ENCODE assay signal across 12 mouse cellular contexts in genomic region chr16:8188505-8188904, GRCm38 (mm10).
DNase-seq lines count a peak whose midpoint lies in the region; ATAC-seq and TF ChIP-seq lines count a peak whose summit lies in the region.
"Had no signal": no experiment of that assay in that cellular context is flagged by ENCODE, and none has a peak within 500 bp of the region (broad histone marks: within the 10 kb centered on the region; RNA-seq: fewer than 3 reads in every experiment).

No protein-coding gene starts in this region.

- no peaks in the 10 kb centered on the region for H3K36me3 ChIP-seq in kidney, adult 2 months (ENCODE audit: control insufficient read depth, insufficient read depth, low read length)
- no peaks in the 10 kb centered on the region for H3K36me3 ChIP-seq in midbrain, embryonic 11.5 days (ENCODE audit: control insufficient read depth, insufficient read depth, low read length)
- H3K36me3 ChIP-seq: heart, embryonic 15.5 days had no signal

- no peak for TF ChIP-seq POLR2A in kidney, adult 2 months (IDR thresholded peaks at IDR 0.05; ENCODE audit: low read depth, low read length)

- H3K4me2 ChIP-seq in midbrain, embryonic 11.5 days = no peak overlapping the region
- H3K4me2 ChIP-seq: heart, embryonic 15.5 days had no signal

- no peak overlapping the region for H3K27ac ChIP-seq in kidney, adult 2 months (ENCODE audit: insufficient read depth, low read depth, low read length)
- H3K27ac ChIP-seq in midbrain, embryonic 11.5 days (ENCODE audit: low read depth, low read length) = no peak overlapping the region
- H3K27ac ChIP-seq: heart, embryonic 15.5 days had no signal

- no peak overlapping the region for H3K9ac ChIP-seq in midbrain, embryonic 11.5 days (ENCODE audit: low read length)
- H3K9ac ChIP-seq: heart, embryonic 15.5 days had no signal

- H3K27me3 ChIP-seq in kidney, adult 2 months (replicated peaks; ENCODE audit: control insufficient read depth, insufficient read depth, low read length) = no peaks in the 10 kb centered on the region
- no peaks in the 10 kb centered on the region for H3K27me3 ChIP-seq in midbrain, embryonic 11.5 days (ENCODE audit: control insufficient read depth, insufficient read depth, low read length)
- H3K27me3 ChIP-seq: heart, embryonic 15.5 days had no signal

- no peak overlapping the region for H3K4me3 ChIP-seq in kidney, adult 2 months (ENCODE audit: insufficient read depth, low read depth, low read length)
- no peak overlapping the region for H3K4me3 ChIP-seq in midbrain, embryonic 11.5 days (ENCODE audit: low read depth, low read length)
- H3K4me3 ChIP-seq: heart, embryonic 15.5 days had no signal

- peak; percentile 56 for DNase-seq in kidney, adult 2 months
- DNase-seq in kidney, postnatal 14 days = no peak
- peak; percentile 3 for DNase-seq in ovary, adult 18-20 months (ENCODE audit: low spot score)
- DNase-seq in ovary, postnatal 36 days (ENCODE audit: low spot score) = no peak
- DNase-seq in embryo, embryonic 10.5 days (ENCODE audit: low spot score) = peak; percentile 6
- peak; percentile 6 for DNase-seq in mesoderm, embryonic 11.5 days (ENCODE audit: low read depth, low spot score)
- DNase-seq in midbrain, embryonic 11.5 days (ENCODE audit: low spot score, missing footprints) = no peak
- DNase-seq: cerebellum, adult 8-10 months; gastrocnemius, postnatal 14 days; thymus, adult 18-20 months had no signal

- H3K4me1 ChIP-seq in kidney, adult 2 months (ENCODE audit: control insufficient read depth, insufficient read depth, low read length) = 0 out of 2 replicates have a peak, but pooled peaks cover 2% of the 10 kb centered on the region
- H3K4me1 ChIP-seq in midbrain, embryonic 11.5 days (ENCODE audit: control insufficient read depth, insufficient read depth, low read length) = no peaks in the 10 kb centered on the region
- H3K4me1 ChIP-seq: heart, embryonic 15.5 days had no signal

- H3K9me3 ChIP-seq in midbrain, embryonic 11.5 days (ENCODE audit: control insufficient read depth, low read length) = no peaks in the 10 kb centered on the region
- H3K9me3 ChIP-seq: heart, embryonic 15.5 days had no signal

- TF ChIP-seq CTCF in kidney, adult 2 months (conservative IDR thresholded peaks at IDR 0.05; ENCODE audit: insufficient read depth, insufficient read length, low read depth, low read length) = no peak

- ATAC-seq in activated CD4-positive, CD25-positive, alpha-beta regulatory T cell, adult 4 months = no peak
- ATAC-seq in midbrain, embryonic 11.5 days (ENCODE audit: low FRiP score) = no peak

- WGBS in kidney, adult 2 months = 25% methylated on average over 4 of the region's 4 CpGs
- 57% methylated on average over 4 of the region's 4 CpGs for WGBS in midbrain, embryonic 11.5 days

Comparison
In these comparisons a context has a peak if more than half of its experiments do, and no peak if none do; other contexts are left out.
1. DNase-seq: peak in kidney, adult 2 months (single experiment), ovary, adult 18-20 months (single experiment), embryo, embryonic 10.5 days (single experiment) and mesoderm, embryonic 11.5 days (single experiment); none in kidney, postnatal 14 days (single experiment), ovary, postnatal 36 days (single experiment) and midbrain, embryonic 11.5 days (single experiment).